Mouse (Mus musculus) spleen, postnatal 0 days (tissue): ENCODE measurements around the gene Sprr2e. TPM values are rescaled to one million over a fixed set of nuclear protein-coding genes. Genes with fewer than 3 reads are reported as not detected.

Experiments used
- polyA plus RNA-seq: library from polyadenylated mRNA; unstranded; fragments of >200 nt; fragmentation: Nextera tagmentation; extraction: Ambion mirVana; gene quantifications from 2 replicates; pipeline ENCODE4 v1.2.1, GENCODE M21; 2015

Gene Sprr2e
- polyA plus RNA-seq, result not detected in 2 replicates

DNA sequence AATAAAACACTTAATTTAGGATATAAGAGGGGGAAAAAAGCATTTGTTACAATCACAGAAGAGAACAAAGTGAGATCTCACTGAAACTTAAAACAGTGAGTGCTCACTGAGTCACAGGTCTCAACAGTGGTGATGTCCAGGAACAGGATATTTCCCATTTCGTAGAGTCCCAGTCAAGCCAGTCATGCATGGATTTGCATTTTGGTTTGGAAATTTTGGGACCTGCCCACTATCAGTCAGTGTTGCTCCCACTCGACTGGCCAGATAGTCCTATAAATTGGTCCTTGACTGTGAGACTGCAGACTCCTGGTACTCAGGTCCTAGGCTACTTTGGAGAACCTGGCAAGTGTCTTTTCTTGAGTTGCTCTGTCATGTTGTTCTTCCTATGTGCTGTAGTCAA is at the start of gene Sprr2e:
Sprr2e (plus strand) TSS at position 301 of the 400 bp plus-strand sequence.

DNA sequence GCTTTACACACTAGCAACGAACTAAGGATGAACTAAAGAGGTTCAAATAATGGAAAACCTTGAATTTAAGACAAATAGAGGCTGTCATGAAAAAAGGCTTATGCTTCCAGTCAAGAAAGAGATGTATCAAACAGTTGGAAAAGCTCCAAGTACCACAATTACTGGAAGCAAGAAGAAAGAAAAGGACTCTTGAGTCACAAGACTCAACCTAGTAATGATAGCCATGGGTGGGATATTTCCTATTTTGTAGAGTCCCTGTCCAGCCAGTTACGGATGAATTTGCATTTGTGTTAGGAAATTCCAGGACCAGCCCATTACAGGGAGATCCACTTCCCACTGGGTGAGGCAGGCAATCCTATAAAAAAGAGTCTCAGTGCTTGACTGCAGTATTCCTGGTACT is 35.6 kb upstream of the Sprr2e start, which contains the start of gene Sprr2b:
Sprr2b (plus strand) TSS at position 301 of the 400 bp plus-strand sequence.

DNA sequence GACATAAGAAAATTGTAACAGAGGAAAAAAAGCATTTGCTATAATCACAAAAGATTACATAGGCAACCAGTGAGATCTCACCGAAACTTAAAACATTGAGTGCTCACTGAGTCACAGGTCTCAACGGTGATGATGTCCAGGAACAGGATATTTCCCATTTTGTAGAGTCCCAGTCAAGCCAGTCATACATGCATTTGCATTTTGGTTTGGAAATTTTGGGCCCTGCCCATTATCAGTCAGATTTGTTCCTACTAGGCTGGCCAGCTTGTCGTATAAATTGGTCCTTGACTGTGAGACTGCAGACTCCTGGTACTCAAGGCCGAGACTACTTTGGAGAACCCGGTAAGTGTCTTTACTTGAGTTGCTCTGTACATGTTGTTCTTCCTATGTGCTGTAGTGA is 13.1 kb upstream of the Sprr2e start, which contains the start of gene Sprr2d:
Sprr2d (plus strand) TSS at position 301 of the 400 bp plus-strand sequence.

DNA sequence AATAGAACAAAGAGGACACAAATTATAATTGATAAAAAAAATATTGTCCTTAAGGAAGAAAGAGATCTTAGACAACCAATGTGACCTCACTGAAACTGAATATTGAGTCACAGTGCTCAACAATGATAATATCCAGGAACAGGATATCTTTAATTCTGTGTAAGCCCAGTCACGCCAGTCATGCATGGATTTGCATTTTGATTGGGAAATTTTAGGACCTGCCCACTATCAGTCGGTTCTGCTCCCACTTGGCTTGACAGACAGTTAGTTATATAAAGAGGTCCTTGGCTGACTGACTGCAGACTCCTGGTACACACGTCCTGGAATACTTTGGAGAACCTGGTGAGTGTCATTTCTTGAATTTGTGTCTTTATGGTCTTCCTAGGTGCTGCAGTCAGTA is 12.9 kb downstream of the Sprr2e start, which contains the start of gene Sprr2f:
Sprr2f (plus strand) TSS at position 301 of the 400 bp plus-strand sequence.

DNA sequence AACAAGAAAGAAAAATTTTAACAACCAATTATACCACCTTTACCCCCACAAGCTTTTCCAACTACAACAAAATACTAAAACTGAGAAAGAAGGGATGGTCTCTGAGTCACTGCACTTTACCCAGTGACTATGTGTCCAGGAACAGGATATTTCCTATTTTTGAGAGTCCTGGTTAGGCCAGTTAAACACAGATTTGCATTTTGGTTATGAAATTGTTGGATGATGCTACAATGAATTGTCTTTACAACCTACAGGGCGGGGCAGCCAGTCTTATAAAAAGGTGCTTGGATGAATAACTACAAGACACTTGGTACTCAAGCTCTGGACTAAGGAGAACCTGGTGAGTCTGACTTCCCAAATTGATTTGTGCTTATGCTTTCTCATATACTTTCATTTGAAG is 33.4 kb downstream of the Sprr2e start, which contains the start of gene Sprr2h:
Sprr2h (plus strand) TSS at position 301 of the 400 bp plus-strand sequence.

Other genes starting within 250 kb of the Sprr2e start
- gene Prr9, start 228.2 kb upstream of the Sprr2e start, polyA plus RNA-seq, result not detected in 2 replicates
- gene Lelp1, start 209.4 kb upstream of the Sprr2e start, polyA plus RNA-seq, result not detected in 2 replicates
- not detected in 2 replicates for gene Sprr2a1, start 136.3 kb upstream of the Sprr2e start, polyA plus RNA-seq
- gene Sprr2a2, start 136.2 kb upstream of the Sprr2e start, polyA plus RNA-seq, result 0.87 and 0.88 TPM in 2 replicates
- not detected in 2 replicates for gene Sprr2a3, start 66.7 kb upstream of the Sprr2e start, polyA plus RNA-seq
- gene Sprr2b, start 35.5 kb upstream of the Sprr2e start, polyA plus RNA-seq, result not detected in 2 replicates
- not detected in 2 replicates for gene Sprr2d, start 13.0 kb upstream of the Sprr2e start, polyA plus RNA-seq
- gene Sprr2f, start 13.0 kb downstream of the Sprr2e start, polyA plus RNA-seq, result not detected in 2 replicates
- not detected in 2 replicates for gene Sprr2h, start 33.5 kb downstream of the Sprr2e start, polyA plus RNA-seq
- gene Sprr2i, start 55.8 kb downstream of the Sprr2e start, polyA plus RNA-seq, result not detected in 2 replicates
- gene Sprr2j-ps, start 65.9 kb downstream of the Sprr2e start, polyA plus RNA-seq, result not detected in 2 replicates
- 6.8 and 7.6 TPM in 2 replicates for gene Gm9774, start 77.3 kb downstream of the Sprr2e start, polyA plus RNA-seq
- not detected in 2 replicates for gene Sprr2k, start 80.4 kb downstream of the Sprr2e start, polyA plus RNA-seq
- gene Sprr1b, start 86.6 kb downstream of the Sprr2e start, polyA plus RNA-seq, result not detected in 2 replicates
- gene Sprr3, start 106.6 kb downstream of the Sprr2e start, polyA plus RNA-seq, result 0.11 TPM in 1 of 2 replicates, not detected in the other
- gene Sprr1a, start 133.8 kb downstream of the Sprr2e start, polyA plus RNA-seq, result 0.17 TPM in 1 of 2 replicates, not detected in the other
- not detected in 2 replicates for gene Sprr4, start 148.3 kb downstream of the Sprr2e start, polyA plus RNA-seq
- gene 2310046K23Rik, start 182.4 kb downstream of the Sprr2e start, polyA plus RNA-seq, result not detected in 2 replicates
- 0.12 and 0.19 TPM in 2 replicates for gene Ivl, start 221.6 kb downstream of the Sprr2e start, polyA plus RNA-seq
- gene Smcp, start 236.9 kb downstream of the Sprr2e start, polyA plus RNA-seq, result not detected in 2 replicates